Mouse (Mus musculus) megakaryocyte, embryonic 14.5 days (primary cell): ENCODE data around the gene Epb41l4b. TPM values are rescaled to one million over a fixed set of nuclear protein-coding genes. Genes with fewer than 3 reads are reported as not detected.

Experiments used
- H3K27me3 ChIP-seq: replicated peaks from 2 replicates; pipeline ENCODE3; 2012; ENCODE audit warnings: inconsistent platforms
- H3K36me3 ChIP-seq: replicated peaks from 2 replicates; pipeline ENCODE3; 2012; ENCODE audit warnings: low read length, inconsistent platforms, mixed read lengths
- H3K4me1 ChIP-seq: 2 replicates; pipeline ENCODE4 v1.6.1; 2012; ENCODE audit warnings: inconsistent platforms
- H3K4me3 ChIP-seq: replicated peaks from 2 replicates; pipeline ENCODE3; 2012; ENCODE audit warnings: moderate library complexity, mild to moderate bottlenecking, inconsistent platforms
- H3K9me3 ChIP-seq: 2 replicates; pipeline ENCODE4 v1.6.1; 2012; ENCODE audit warnings: inconsistent platforms
- FLI1 ChIP-seq: IDR thresholded peaks from 2 replicates; pipeline ENCODE4 v1.6.1; 2012; ENCODE audit warnings: low read length, inconsistent platforms, mixed read lengths
- GATA1 ChIP-seq: IDR thresholded peaks from 3 replicates; pipeline ENCODE4 v1.6.1; 2012; ENCODE audit warnings: mixed read lengths, low read length, inconsistent platforms, borderline replicate concordance
- polyA plus RNA-seq: library from polyadenylated mRNA; stranded (reverse); fragments of >175 nt; gene quantifications from 2 replicates; pipeline ENCODE4 v1.2.3, GENCODE M21; 2012; ENCODE audit warnings: low replicate concordance; ENCODE audit not compliant: insufficient read depth

Gene Epb41l4b
- polyA plus RNA-seq, 1 experiment, result 0.46 TPM

GRCm38 (mm10) chr4:57048566-57048965 is 94.7 kb downstream of the Epb41l4b start:
- peaks cover 37% of the 10 kb centered on the region for H3K4me1 ChIP-seq
- TF ChIP-seq GATA1, result no peak
- no peak for TF ChIP-seq FLI1
- H3K36me3 ChIP-seq, result peaks cover 7% of the 10 kb centered on the region
- peaks cover 12% of the 10 kb centered on the region for H3K9me3 ChIP-seq
- no peak overlapping the region for H3K4me3 ChIP-seq
- H3K27me3 ChIP-seq, result no peaks in the 10 kb centered on the region

GRCm38 (mm10) chr4:57046160-57046571 is 97.1 kb downstream of the Epb41l4b start:
- Histone ChIP-seq H3K36me3 (peaks cover 12% of the 10 kb centered on the region), H3K4me3 (no peak overlapping the region), H3K4me1 (peaks cover 47% of the 10 kb centered on the region), H3K27me3 (no peaks in the 10 kb centered on the region), H3K9me3 (peaks cover 17% of the 10 kb centered on the region)
- TF ChIP-seq FLI1 (no peak), GATA1 (no peak)

GRCm38 (mm10) chr4:57043621-57044020 is 99.6 kb downstream of the Epb41l4b start:
- Histone ChIP-seq H3K36me3 (peaks cover 12% of the 10 kb centered on the region), H3K9me3 (peaks cover 22% of the 10 kb centered on the region), H3K4me3 (no peak overlapping the region), H3K4me1 (peaks cover 62% of the 10 kb centered on the region), H3K27me3 (no peaks in the 10 kb centered on the region)
- no peak for TF ChIP-seq FLI1
- TF ChIP-seq GATA1, result no peak

- peaks cover 69% of the 10 kb centered on the region for H3K4me1 ChIP-seq
- no peaks in the 10 kb centered on the region for H3K27me3 ChIP-seq
- no peak overlapping the region for H3K4me3 ChIP-seq
- H3K9me3 ChIP-seq, result peaks cover 22% of the 10 kb centered on the region
- H3K36me3 ChIP-seq, result peaks cover 12% of the 10 kb centered on the region
- TF ChIP-seq GATA1, result no peak
- no peak for TF ChIP-seq FLI1
Observed at GRCm38 (mm10) chr4:57041661-57042060, 101.6 kb downstream of the Epb41l4b start.

GRCm38 (mm10) chr4:57041211-57041610 is 102.0 kb downstream of the Epb41l4b start:
- peaks cover 65% of the 10 kb centered on the region for H3K4me1 ChIP-seq
- H3K27me3 ChIP-seq, result no peaks in the 10 kb centered on the region
- no peak overlapping the region for H3K4me3 ChIP-seq
- H3K36me3 ChIP-seq, result peaks cover 12% of the 10 kb centered on the region
- TF ChIP-seq FLI1, result no peak
- no peak for TF ChIP-seq GATA1
- peaks cover 22% of the 10 kb centered on the region for H3K9me3 ChIP-seq

- Histone ChIP-seq H3K27me3 (no peaks in the 10 kb centered on the region), H3K4me3 (peak overlapping the region; percentile 29), H3K4me1 (peaks cover 67% of the 10 kb centered on the region), H3K9me3 (peaks cover 22% of the 10 kb centered on the region), H3K36me3 (peaks cover 12% of the 10 kb centered on the region)
- no peak for TF ChIP-seq GATA1
- no peak for TF ChIP-seq FLI1
Observed at GRCm38 (mm10) chr4:57040481-57040880, 102.8 kb downstream of the Epb41l4b start.

- H3K36me3 ChIP-seq, result peaks cover 8% of the 10 kb centered on the region
- H3K27me3 ChIP-seq, result no peaks in the 10 kb centered on the region
- H3K4me1 ChIP-seq, result peaks cover 75% of the 10 kb centered on the region
- TF ChIP-seq FLI1, result no peak
- TF ChIP-seq GATA1, result no peak
- peak overlapping the region; percentile 62 for H3K4me3 ChIP-seq
- peaks cover 16% of the 10 kb centered on the region for H3K9me3 ChIP-seq
Observed at GRCm38 (mm10) chr4:57039127-57040031, 103.9 kb downstream of the Epb41l4b start.

GRCm38 (mm10) chr4:57037554-57037953 is 105.7 kb downstream of the Epb41l4b start:
- TF ChIP-seq GATA1 (no peak), FLI1 (no peak)
- no peaks in the 10 kb centered on the region for H3K27me3 ChIP-seq
- H3K4me3 ChIP-seq, result no peak overlapping the region
- peaks cover 70% of the 10 kb centered on the region for H3K4me1 ChIP-seq
- 0 out of 2 replicates have a peak, but pooled peaks cover 6% of the 10 kb centered on the region for H3K9me3 ChIP-seq
- no peaks in the 10 kb centered on the region for H3K36me3 ChIP-seq

- Histone ChIP-seq H3K27me3 (no peaks in the 10 kb centered on the region), H3K36me3 (no peaks in the 10 kb centered on the region), H3K9me3 (no peaks in the 10 kb centered on the region), H3K4me3 (no peak overlapping the region), H3K4me1 (peaks cover 62% of the 10 kb centered on the region)
- TF ChIP-seq GATA1 (no peak), FLI1 (no peak)
Observed at GRCm38 (mm10) chr4:57034169-57034568, 109.1 kb downstream of the Epb41l4b start.

- peaks cover 59% of the 10 kb centered on the region for H3K4me1 ChIP-seq
- no peaks in the 10 kb centered on the region for H3K27me3 ChIP-seq
- no peaks in the 10 kb centered on the region for H3K36me3 ChIP-seq
- no peak for TF ChIP-seq GATA1
- no peak for TF ChIP-seq FLI1
- no peak overlapping the region for H3K4me3 ChIP-seq
- H3K9me3 ChIP-seq, result no peaks in the 10 kb centered on the region
Observed at GRCm38 (mm10) chr4:57031440-57031839, 111.8 kb downstream of the Epb41l4b start.
